Mouse (Mus musculus) lung, postnatal 25 days (tissue): ENCODE data around the gene Lrrc74b.
"Not testable (repeated sequence)": the region's sequence is repeated elsewhere in the genome, so short reads cannot be mapped to it uniquely, and the experiment has no call there.

ENCODE experiments used
- DNase-seq: peaks from one replicate; pipeline ENCODE4 v3.0.0; 2022; ENCODE audit warnings: low spot score

The Lrrc74b gene

DNA sequence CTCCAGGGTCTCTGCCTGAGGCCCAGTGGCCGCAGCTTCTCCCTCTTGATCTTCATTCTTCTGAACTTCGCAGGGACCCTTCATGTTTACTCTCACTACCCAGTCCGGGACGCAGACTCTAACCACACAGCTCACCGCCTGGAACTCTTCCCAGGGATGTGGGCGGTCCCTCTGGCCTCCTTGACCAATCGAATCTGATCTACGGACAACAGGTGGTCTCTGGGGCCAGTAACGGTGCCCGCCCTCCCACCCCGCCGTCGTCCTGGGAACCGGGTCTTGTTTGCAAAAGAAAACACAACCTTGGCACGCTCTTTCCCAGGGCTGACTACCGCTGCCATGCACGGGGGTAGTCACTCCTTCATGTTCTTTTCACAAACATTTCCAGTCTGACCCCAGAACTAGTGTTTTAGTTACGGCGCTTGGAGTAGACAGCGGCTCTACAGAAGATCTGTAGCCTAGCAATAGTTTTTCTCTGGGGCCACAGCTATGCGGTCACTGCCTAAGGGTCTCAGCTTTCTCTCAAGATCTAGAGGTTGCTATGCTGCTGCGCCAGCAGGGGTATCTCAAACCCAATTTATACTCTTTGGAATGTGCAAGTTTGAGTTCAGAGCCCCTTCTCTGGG lies at the start of gene Lrrc74b:
TSS of gene Lrrc74b (minus strand) at position 120 of the 623 bp plus-strand sequence.
- peak; percentile 85 for DNase-seq

DNA sequence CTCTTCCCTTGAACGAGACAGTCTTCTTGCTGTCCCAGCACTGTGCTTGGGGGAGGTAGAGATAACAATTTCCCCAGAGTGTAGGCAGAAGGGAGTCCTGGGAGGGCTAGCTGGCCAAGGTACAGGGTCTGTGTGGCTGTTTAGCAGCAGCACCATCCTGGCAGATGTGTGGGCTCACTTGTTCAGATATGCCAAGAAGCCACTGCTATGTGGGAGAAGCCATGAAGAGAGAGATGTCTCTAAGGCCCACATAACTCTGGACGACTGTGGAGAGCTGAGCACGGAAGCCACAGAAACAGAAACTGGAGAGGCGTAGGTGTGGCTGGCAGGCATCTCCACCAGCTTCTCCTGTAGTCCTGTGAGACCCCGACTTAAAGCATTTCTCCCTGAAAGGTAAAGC lies 44.6 kb upstream of the Lrrc74b start:
- no peak for DNase-seq

DNA sequence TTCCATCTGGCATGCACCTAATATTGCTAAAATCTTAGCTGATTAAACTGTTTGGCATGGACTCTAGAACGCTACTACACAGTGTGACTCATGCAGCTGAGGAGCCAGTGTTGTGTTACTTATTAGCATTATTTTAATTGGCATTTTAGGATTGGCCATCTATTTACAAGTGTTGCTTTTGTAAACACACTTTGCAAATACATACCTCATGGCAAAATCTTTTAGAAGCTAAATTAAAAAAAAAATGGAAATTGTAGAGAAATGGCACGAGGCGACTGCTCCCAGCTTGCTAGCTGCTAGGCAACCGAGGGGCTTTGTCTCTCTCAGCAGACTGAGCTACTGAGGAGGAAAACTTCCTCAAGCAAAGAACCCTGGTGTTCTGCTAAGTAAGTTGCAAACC lies 43.9 kb upstream of the Lrrc74b start:
- no peak for DNase-seq

DNA sequence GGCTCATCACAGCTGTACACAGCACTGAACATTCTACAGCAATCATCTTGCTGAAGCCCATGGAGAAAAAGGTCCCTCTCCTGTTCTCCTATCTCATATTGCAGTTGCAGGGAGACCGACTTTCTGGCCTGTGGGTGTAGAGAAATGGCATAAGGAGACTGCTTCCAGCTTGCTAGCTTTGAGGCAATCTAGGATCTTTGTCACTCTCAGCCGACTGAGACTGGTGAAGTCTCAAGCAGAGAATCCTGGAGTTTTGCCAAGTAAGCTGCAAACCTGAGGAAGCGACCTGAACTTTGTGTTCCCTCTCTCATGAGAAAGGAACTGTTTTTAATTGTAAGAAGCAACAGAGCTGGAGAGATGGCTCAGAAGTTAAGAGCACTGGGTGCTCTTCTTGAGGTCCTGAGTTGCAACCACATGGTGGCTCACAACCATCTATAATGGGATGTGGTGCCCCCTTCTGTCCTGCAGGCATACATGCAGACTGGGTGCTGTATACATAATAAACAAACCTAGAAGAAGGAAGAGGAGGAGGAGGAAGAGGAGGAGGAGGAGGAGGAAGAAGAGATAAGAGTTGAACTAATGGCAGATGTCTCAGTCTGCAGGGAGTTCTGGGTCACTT lies 40.0 kb upstream of the Lrrc74b start:
- no peak for DNase-seq

DNA sequence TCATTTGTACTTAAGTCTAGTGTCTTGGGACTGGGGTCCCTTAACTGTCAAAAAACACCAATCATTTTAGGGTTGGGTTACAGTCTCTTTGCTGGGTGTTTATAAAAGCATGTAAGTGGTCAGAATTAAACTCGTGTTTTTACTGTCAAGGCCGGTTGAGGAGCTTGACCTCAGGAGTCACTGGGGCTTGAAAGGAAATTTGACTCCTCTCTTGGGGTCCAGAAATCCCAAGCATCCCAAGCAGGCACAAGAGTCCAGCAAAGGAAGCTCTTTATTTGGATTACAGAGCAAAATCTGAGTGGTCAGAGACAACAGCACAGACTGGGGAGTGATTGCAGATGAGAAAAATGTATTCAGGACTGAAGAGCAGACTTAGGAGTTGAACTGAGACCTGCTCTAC lies 29.7 kb upstream of the Lrrc74b start:
- DNase-seq = no peak

DNA sequence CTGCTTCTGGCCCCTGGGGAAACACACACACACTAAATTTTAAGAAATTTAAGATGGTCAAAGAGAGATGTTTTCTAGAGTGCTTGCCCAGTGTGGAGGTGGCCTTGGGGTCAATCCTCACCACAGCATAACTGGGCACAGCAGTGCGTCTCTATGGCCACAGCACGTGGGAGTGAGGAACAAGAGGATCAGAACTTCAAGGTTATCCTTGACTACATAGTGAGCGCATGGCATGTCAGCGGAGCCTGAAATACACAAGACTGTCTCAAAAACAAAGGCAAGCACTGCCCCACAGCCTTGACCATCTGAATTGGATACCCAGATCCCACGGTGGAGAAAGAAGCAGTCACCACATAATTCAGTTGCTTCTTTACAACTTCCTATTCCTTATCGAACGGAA lies 23.5 kb upstream of the Lrrc74b start:
- no peak for DNase-seq

DNA sequence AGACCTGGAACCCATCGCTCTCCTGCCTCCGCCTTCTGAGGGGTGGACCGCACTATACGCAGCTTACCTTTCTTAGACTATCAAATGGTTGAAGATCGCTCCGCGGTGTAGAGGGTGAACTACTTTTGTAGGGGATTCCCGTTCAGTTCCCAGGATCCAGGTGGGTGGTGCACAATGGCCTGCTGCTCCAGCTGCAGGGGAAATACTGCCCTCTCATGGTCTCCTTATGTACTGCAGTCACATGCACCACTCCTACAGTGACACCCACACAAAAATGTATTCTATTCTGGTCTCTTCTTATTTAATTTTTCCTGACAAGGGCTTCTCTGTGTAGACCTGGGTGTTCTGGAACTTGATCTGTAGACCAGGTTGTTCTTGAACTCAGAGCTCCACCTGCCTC lies 22.0 kb upstream of the Lrrc74b start, which contains the start of gene Slc7a4:
TSS of gene Slc7a4 (minus strand) at position 151 of the 400 bp plus-strand sequence.
- peak; percentile 26 for DNase-seq

DNA sequence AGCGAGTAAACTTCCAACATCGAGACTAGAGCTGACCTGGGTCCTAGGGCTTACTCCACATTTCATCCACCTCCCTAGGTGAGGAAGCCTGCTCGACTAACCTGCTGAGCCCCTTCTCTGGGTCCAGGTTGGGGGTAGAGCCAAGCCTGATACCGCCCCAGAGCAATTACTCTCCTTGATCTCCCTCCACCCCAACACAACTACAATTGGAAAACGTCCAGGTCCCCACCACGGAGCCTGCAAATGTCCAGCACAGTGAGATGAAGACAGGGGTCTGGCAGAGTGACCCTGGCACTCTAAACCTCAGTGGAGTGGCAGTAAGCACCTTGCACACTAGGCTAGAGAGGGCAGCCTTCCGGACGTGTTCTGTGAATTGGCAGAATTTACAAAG lies 15.8 kb upstream of the Lrrc74b start:
- DNase-seq = no peak

DNA sequence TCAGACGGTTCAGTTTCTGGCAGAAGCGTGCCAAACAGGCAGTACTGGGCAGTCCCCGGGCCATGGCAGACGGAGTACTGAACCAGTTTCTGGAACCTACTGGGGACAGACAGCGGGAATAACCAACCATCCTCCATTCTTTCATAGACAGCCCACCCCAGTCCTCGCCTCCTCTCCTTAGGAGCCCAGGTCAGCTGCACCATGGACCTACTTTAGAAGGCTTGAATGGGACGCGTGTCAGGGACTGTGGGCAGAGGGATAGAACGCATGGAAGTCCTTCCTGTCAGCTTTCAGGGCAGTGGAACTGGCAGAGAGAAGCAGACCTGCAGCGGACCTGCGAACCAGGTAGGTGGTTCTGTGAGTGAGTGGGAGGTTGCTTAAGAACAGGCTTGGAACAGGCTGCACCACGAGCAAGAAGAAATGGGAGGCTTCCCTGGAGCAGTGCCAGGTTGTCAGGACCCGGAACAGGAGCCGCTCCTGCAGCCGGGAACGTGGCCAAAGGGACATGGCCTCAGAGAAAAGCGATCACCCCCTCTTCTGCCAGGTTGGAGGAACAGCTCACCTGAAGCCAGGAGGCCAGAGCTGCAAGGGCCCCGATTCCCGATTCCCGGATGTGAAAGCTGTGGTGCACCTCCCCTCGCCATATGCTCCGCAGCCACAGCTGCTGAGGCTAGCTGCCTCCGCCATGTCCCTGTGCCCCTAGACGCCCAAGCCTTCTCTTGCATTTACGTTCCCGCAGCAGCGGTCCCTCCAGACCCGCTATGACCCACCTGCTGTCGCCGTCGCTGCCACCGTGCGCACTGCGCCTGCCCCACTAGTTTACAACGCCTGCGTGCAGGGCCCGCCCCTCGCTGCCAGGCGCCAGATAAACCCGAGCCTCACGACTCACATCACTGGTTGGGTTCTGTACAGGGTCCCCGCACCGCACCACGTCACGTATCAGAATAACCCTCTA lies 15.1 kb upstream of the Lrrc74b start:
- DNase-seq = peak; percentile 77

DNA sequence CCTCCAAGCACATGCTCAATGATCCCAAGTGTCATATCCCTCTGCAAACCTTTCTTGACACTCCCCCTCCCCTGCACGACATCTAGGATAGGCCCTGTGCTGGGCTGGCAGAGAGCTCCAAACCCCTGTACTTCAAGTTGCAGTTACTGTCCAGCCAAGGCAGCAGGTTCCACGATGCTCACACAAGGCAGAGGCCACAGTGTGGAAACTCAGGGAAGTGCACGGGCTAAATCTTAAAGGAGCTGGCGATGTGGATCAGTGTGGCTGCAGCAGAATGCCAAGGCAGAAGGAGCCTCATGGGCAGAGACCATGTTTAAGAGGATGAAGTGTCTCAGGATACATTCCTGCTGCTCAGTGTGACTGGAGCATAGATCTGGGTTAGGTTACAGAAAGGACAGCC lies 5.1 kb upstream of the Lrrc74b start:
- no peak for DNase-seq

DNA sequence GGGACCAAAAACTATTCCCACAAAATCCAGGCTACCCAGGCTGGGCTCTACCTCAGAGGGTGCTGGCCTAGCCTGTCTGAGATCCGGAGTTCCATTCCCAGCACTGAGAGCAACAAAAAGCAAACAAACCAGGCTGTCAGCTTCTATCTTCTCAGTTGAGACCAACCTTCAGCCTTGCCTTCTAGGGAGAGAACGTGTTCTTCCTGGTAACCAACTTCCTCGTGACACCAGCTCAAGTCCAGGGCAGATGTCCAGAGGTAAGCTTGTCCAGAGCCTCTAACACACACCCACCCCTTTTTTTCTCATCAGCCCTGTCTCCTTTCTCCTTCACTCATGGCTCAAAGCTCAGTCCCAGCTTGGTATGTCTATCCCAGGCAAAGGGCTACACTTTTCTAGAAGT lies 3.7 kb upstream of the Lrrc74b start:
- no peak for DNase-seq

DNA sequence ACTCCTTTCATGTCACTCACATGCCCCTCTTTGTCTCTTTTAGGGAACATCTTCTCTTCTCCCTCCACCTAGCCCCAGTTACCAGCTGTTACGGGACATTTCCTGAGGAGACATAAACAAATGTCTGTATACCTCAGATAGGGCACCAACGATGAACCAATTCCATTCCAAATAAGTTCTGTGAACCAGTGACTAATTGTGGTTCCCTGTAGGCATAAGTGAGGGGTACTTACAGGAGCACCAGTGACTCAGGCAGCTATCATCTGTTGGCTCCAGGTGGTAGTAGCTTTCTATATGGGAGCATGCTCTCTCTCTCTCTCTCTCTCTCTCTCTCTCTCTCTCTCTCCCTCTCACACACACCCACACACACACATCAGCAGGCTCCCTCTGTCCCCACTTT lies 3.2 kb upstream of the Lrrc74b start:
- DNase-seq = no peak

DNA sequence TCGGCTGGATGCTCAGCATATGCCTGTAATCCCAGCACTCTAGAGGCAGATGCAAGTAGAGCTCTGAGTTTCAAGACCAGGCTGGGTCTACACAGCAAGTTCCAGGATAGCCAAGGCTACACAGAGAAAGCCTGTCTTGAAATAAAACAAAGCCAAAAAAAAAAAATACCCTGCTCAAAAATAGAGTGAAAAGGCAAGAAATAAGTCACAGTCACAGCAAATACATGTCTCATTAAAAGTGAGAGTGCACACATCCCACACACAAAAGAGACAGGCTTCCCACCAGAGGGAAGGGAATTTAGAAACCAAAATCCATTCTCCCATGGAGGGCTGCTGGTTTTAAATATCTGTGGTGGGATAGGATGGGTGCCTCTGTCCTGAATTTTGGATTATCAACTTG lies 2.5 kb upstream of the Lrrc74b start:
- no peak for DNase-seq

DNA sequence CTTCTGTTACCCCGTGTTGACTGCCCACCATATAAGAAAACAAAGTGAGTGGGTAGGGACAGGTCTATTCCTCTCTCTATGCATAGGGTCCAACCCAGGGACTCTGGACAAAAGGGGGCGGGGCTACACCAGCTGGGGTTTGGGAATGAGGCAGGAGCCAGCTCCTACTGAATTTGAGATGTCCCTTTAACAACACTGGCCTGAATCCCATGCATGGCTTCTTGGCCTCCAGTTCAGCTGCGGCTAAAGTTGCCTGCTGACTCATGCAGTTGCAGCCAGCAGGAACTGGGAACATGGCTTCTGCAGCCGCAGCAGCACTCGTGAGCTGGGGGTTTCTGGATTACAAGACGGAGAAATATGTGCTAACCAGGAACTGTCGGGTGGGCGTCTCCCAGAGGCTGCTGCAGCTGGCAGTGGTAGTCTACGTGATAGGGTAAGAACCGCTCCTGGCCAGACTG lies 733 bp upstream of the Lrrc74b start, which contains the start of gene P2rx6:
TSS of gene P2rx6 (plus strand) at position 135 of the 458 bp plus-strand sequence.
- peak; percentile 40 for DNase-seq

DNA sequence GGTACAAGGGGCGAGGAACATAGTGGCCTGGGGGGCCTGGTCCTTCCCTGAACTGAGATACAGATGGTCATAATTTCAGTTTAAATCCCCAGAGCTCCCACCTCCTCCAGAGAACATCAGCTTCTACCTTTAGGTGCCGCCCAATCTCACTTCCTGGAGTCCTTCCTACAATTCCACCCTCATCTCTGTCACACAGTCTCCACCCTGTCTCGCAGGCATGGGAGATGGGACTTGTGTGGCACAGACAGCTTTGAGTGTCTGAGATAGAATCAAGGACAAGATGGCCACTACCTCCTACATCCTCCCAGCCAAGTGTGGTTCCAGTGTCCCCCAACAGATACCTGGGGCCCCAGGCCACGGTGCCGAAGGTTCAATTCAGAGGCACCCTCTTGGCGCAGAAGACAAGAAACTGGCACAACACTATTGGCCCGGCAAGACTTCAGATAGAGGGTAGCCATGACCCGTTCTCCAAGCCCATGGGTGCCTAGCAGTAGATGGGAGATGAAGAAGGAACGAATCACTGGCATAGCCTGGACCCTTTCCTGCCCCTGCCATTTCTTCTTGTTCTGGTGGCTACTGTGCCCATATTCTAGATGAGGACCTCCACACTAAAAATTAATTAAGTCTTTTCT lies 1.5 kb downstream of the Lrrc74b start:
- no peak for DNase-seq

DNA sequence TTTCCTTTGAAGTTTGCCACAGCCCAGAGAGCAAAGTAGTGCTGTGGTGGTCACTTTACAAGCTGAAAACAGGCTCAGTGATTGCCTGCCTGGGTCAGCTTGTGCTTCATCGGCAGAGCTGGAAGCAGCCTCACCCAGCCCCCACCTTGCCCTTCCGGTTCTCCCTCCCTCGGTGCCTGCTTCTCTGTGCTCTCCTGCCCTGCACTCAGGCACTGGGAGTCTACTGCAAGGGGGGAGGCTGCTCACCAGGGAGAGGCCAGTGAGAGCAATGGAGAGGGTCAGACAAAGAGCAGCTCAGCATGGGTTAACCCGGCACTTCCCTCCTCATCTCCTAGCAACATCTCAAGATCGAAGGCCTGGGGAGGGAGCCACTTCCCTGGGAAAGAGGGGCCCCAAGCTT lies 2.2 kb downstream of the Lrrc74b start:
- DNase-seq = peak; percentile 14

DNA sequence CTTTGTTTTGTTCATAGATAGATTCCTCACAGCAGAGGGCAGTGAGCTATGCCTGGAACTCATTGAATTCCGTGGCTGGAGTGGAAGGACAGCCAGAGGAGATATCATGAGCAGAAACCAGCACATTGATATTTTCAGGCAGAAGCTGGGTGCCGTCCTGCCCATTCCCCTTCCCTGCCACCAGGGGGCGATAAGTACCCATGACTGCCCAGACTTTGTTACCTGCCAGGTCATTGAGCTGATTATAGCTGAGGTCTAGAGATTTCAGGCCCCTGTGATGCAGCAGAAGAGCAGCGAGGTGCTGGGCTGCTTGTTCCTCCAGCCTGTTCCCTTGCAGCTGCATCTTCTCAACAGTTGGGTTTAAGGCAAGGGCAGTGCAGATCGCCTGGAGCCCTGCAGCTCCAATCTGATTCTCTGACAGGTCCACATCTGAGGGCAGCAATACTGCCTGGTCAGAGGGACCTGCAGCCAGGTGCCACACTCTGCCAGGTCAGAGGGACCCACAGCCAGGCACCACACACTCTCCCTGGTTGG lies 3.0 kb downstream of the Lrrc74b start:
- peak; percentile 64 for DNase-seq

DNA sequence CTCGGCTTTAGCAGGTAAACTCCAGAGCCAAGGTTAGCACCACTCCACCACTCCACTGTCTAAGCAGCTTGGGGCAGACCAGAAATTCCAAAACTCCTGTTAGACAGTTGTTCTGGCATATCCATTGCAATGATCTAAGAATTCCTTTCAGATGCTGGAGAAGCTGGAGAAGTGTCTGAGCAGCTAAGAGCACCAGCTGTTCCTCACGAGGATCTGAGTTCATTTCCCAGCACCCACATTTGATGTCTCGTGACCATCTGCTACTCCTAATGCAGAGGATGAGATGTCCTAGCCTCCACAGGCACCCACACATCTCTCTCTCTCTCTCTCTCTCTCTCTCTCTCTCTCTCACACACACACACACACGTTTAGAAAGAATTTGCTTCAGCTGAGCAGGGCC lies 4.1 kb downstream of the Lrrc74b start:
- no peak for DNase-seq

DNA sequence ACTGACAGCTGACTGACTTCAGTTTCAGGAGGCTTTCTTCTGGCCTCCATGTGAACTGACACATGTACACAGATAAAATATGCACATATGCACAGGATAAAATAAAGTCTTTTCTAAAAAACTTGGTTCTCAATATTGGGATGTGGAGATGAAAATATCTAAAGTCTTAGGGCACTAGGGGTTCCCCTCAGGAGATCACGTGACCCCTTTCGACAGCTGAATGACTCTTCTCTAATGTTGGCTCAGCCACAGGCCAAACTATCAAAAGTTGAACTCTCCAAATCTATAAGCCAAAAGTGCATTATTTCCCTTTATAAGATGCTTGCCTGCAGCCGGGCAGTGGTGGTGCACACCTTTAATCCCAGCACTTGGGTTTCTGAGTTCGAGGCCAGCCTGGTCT lies 4.9 kb downstream of the Lrrc74b start:
- DNase-seq = no peak

DNA sequence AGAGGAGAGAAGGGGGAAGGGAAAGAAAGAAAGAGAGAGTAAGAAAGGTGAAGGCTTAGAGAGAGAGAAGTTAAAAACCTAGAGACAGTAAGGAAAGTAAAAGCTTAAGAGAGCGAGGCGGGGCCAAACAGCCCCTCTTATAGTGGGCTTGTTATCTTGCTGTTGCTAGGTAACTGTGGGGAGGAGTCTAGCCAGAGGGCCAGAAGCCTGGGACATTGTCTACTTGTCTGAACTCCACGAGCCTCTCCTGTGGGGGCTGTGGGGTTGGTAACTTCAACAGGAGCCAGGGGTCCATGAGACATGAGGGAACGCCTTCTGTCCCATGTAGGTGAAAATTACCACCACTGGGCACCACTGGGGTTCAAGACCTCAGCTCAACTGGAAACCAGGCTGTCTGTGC lies 6.3 kb downstream of the Lrrc74b start:
- DNase-seq = not testable (repeated sequence)

DNA sequence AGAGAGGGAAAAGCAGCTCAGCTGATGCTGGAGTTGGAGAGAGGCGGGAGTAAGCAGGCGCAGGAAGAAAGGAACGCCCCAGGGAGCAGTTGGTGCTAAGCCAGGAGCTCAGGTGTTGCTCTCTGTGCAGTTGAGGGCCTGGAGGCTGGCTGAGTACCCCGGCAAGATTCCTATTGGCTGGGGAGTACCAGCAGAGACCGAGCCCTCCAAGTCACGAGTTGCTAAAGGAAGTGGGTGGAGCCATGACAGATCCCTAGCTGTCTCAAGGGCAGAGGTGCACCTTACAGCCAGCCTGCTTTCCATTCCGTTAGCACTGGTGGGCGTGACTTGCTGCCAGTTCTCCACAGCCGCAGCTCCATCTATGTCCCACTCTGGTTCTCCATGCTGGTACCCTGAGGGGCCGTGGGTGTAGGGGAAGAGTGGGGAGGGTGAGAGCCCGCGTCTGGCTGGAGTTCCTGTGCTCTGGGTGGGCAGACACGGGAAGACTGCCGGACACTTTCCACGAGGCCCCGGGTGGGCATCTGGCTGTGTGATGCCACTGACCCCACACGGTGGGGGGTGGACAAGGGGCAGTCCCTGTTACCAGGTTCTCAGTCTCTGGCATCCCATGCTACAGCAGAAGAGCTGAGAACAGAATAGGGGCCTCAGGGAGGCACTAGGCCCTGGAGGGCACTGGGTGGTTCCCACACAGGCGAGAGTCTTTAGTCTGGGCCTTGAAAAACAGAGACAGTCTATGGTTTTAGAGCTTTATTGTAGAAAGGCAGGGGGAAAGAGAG lies 6.9 kb downstream of the Lrrc74b start:
- DNase-seq = peak; percentile 91
